Mouse (Mus musculus): ENCODE data around the gene Znrd1as. TPM values are rescaled to one million over a fixed set of nuclear protein-coding genes. Genes with fewer than 3 reads are reported as not detected.

Znrd1as gene
- total RNA-seq, 2 experiments from 2014 or later = 9.0 to 13.6 TPM

DNA sequence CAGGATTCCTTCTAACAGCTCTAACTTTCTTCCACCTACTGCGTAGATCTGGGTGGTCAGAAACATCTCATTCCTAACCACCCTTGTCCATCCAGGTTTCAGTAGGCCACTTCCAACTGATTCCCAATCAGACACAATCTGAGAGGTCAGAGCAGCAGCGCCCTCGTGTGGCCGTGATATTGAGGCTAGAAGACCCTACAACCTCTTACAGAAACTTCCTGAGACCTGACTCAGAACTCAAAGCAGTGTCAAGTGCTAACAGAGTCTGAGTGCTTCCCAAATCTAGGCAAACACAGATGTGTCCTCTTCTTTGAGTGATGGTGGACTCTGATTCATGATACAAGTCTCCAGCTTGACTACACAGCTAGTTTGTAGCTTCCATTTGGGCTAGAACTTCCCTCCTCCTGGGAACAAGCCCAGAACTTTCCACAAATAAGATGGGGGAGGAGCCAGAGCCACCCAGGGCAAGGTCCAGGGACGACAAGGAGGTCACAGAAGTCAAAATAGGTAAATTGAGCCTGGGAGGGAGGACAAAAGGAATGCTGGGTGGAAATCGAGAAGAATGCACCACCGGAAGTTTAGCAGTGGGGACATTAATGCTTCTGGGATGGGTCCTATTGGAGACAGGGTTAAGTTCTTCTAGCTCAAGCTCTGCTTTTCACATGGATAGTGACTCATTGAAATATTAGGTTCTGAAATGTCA, 38.8 kb downstream of the Znrd1as start:
- DNase-seq = peak; percentile 85 to 88

DNA sequence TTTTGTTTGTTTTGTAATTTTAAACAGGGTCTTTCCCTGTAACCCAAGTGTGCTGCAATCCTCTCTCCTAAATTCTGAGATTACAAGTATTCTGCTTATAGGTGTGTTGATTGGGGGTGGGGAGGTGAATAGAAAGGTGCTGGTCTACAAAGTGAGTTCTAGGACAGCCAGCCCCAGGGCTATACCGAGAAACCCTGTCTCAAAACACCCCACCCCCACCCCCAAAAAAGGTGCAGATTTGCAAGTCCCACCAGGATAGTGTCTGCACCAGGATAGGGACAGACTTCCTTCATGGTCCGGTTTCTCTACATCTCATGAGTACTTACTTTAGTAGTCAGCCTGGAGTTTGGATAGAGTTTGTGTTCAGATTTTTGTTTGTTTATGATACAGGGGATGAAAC, 40.1 kb downstream of the Znrd1as start:
- no peak for DNase-seq

DNA sequence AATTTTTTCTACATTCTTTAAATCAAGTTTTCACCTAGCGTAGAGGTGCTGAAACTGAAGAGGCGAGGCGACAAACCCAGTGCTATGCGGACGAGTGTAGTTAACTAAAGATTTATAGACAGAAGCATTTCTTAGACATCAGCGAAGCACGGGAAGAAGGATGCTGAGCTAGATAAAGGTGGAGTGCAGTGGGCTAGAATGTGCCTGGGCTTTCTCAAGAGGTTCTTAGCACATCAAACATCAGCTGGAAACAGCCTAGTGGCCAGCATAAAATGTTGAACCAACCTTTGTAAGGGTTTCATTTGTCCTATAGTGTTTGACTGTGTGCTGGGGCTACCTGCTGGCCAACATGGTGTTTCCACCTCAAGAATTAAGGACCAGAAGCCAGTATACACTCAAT, 42.5 kb downstream of the Znrd1as start, which contains the start of gene Zfp57:
Gene Zfp57 (plus strand): TSS at position 301 of the 400 bp plus-strand sequence.
- no peak for DNase-seq

DNA sequence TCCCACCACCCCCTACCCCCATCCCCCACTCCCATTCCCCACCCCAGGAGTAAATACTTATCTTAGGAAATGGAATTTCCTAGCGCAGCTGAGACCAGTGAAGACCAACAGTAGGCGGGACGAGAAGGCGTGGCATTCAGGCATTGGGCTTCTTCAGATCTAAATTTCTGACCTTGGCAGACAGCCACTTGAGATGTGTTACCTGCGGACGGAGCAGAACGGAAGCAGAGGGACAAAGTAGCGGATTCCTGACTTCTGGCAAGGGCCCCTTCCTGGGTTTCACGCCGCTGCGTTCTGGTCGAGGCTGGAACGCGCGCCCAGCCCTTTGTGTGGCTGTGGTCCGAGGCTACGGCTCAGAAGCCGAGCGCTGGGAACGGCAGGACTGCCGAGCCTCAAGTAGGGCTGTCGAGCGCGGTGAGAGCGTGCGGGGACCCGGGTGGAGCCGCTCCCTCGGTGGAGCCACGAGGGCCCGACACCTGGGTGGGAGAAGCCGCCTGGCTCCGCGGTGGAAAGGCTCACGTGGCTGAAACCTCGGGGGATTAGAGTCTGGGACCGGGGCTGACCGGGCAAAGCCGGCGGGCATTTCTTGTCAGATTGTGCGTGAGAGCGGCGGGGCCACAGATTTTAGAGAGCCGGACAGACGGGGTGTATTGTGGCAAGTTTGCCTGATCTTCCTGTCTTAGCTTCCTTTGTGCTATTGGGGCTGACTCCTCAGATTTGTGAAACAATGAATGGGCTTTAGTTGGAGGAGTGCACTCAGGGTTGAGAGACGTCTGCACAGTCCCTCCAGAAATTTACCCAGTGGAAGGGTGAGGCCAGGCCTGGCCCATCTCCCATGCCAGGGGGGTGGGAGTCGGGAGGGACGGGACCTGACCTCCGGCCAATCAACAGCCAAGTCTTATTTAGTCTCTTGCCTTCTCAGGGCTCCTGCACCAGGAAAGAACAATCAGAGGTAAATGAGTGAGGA, 44.3 kb downstream of the Znrd1as start:
- peak; percentile 37 to 54 for DNase-seq

DNA sequence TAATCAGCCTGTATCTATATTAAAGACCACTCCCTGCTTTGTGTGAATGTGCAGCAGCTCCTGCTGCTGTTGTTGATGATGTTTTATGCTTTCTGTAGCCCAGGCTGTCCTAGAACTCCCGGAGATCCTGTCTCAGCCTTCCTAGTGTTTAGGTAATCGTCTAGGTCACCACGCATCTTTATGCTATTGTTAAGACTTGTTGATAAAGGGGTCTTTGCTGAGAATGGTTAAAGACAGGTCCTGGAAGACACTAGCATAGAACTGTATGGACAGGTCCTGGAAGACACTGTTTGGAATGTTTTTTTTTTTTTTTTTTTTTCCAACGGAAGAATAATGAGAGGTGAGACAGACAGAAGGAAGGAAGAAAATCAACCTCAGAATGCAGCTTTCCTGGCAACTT, 45.0 kb downstream of the Znrd1as start:
- no peak for DNase-seq

DNA sequence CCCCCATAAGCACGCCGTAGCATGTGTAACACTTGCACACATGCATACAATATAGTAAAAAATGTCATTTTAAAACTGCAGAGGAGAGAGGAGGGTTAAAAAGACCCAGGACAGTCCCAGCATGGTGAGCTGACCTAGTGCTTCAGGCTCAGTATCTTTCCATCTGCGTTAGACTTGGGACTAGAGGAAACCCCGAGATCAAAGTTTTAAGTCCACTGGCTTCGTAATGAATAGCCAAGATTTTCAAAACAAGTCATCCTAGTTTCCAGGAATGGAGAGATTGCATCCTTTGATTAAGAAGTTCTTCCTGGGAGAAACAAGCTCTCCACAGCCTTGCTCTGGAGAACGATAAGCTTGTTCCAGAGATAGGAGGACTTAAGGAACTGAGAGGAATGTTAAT, 49.8 kb downstream of the Znrd1as start:
- no peak for DNase-seq

DNA sequence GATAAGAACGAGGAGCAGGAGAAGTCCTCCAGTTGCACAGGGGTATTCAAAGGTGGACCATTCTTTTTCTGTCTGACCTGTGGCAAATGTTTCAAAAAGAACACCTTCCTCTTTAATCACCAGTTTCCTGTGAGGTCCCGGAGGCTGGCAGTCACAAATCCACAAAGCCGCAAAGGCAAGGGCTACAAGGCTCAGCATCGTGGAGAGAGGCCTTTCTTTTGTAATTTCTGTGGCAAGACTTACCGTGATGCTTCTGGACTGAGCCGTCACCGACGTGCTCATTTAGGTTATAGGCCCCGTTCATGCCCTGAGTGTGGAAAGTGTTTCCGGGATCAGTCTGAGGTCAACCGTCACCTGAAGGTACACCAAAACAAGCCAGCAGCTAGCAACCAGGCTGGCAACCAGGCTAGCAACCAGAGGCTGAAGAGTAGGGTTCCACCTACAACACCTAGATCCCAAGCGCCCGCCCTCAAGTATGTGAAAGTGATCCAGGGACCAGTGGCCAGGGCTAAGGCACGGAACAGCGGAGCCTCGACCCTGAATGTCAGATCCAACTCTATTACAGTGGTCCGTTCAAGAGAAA, 51.2 kb downstream of the Znrd1as start:
- no peak for DNase-seq

DNA sequence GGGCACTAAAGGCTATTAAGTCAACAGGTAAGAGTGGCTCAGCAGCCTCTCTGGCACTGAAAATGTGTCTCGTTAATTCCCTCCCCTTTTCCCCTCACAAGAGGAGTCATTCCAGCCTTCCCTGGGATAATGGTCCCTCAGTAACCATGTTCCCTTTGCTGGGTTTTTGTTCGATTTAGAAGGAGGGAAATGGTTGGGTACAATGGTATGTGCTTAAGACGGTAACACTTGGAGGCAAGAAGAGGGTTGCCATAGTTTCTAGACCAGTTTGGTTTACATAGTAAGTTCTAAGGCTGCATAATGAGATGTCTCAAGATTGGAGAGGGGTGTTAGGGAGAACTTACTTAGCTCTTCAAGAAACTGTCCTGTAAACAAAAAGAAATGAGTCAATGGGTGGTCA, 53.3 kb downstream of the Znrd1as start:
- DNase-seq = no peak

DNA sequence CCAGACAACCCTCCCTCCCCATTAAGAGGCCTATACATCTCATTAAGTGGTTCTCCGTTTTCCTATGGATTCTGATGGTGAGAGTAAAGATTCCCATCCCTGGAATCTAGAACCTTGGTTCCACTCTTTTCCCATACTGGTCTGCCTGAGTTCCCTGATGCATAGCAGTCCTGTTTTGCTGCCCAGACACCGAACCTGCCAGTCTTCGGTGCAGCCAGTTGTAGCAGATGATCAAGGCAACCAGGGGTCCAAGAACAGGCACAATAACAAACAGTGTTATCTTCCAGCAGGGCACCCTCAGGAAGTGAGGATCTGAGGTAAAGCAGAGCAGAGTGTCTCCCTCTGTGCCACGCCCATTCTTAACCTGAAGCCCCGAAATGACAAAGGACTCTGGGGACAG, 53.7 kb downstream of the Znrd1as start:
- DNase-seq = no peak

Other genes with a start within 250 kb of the Znrd1as start
- gene H2-M10.5, start 185.7 kb upstream of the Znrd1as start, total RNA-seq (2021) = not detected
- not detected for gene H2-M10.6, start 146.4 kb upstream of the Znrd1as start, total RNA-seq (2021)
- 10 to 100 TPM; 57.8 to 61.3 TPM for gene Trim26, start 121.5 kb upstream of the Znrd1as start, total RNA-seq (2021)
- under 1 TPM in 1 of 2 experiments, not detected in 1; 0.16 TPM for gene Trim15, start 91.4 kb upstream of the Znrd1as start, total RNA-seq (2021)
- gene Trim10, start 89.0 kb upstream of the Znrd1as start, total RNA-seq (2021) = under 1 TPM; 0.20 to 0.43 TPM
- under 1 TPM; 0.23 to 0.40 TPM for gene Trim40, start 68.5 kb upstream of the Znrd1as start, total RNA-seq (2021)
- gene Trim31, start 60.5 kb upstream of the Znrd1as start, total RNA-seq (2021) = not detected
- under 1 TPM in 1 of 2 experiments, not detected in 1; 0.16 TPM for gene Rnf39, start 15.7 kb upstream of the Znrd1as start, total RNA-seq (2021)
- 100 to 1,000 TPM in 1 of 2 experiments, 10 to 100 TPM in 1; 91.8 to 102 TPM for gene Ppp1r11, start 6.9 kb upstream of the Znrd1as start, total RNA-seq (2021)
- gene Znrd1, start within 50 bp of the Znrd1as start, total RNA-seq (2021) = 10 to 100 TPM; 44.2 to 45.0 TPM
- not detected for gene 2410137M14Rik, start 22.6 kb downstream of the Znrd1as start, total RNA-seq (2021)
- not detected for gene H2-M5, start 30.9 kb downstream of the Znrd1as start, total RNA-seq (2021)
- gene Zfp57, start 42.6 kb downstream of the Znrd1as start, total RNA-seq (2021) = 1 to 10 TPM; 1.5 to 3.3 TPM
- not detected for gene Mog, start 64.8 kb downstream of the Znrd1as start, total RNA-seq (2021)
- 10 to 100 TPM; 23.7 to 26.4 TPM for gene Gabbr1, start 87.4 kb downstream of the Znrd1as start, total RNA-seq (2021)
- gene Olfr90, start 129.9 kb downstream of the Znrd1as start, total RNA-seq (2021) = not detected
- gene Olfr91, start 139.7 kb downstream of the Znrd1as start, total RNA-seq (2021) = not detected
- gene Olfr92, start 161.5 kb downstream of the Znrd1as start, total RNA-seq (2021) = not detected
- gene Olfr93, start 202.9 kb downstream of the Znrd1as start, total RNA-seq (2021) = not detected
- gene Ubd, start 235.3 kb downstream of the Znrd1as start, total RNA-seq (2021) = under 1 TPM in 1 of 2 experiments, not detected in 1; 0.56 TPM
- not detected for gene Olfr94, start 242.4 kb downstream of the Znrd1as start, total RNA-seq (2021)